7 mouse cellular contexts compared by ENCODE assay signal in genomic region chr11:117359870-117360269, GRCm38 (mm10).
A peak's percentile ranks its signal among the peaks of the same experiment; 100 is the strongest.
DNase-seq lines count a peak whose midpoint lies in the region.

No protein-coding gene starts in this region.

- DNase-seq in A20 (ENCODE audit: low read depth, low spot score): peak; percentile 66
- DNase-seq in CD8-positive naive resting alpha-beta T cell, adult 2 months (ENCODE audit: low read depth in 2 of 2, low spot score in 2 of 2): peak; percentile 65 to 78
- peak; percentile 28 for DNase-seq in cerebellum, adult 11-12 months
- peak; percentile 79 for DNase-seq in gastrocnemius, postnatal 10 days
- DNase-seq in layer of hippocampus, adult 9-10 months (ENCODE audit: low spot score): peak; percentile 36
- peak; percentile 82 for DNase-seq in lung, postnatal 36 days
- peak; percentile 57 to 80 for DNase-seq in spleen, postnatal 10 days (ENCODE audit: low spot score in 2 of 2)

Comparison
In these comparisons a context has a peak if more than half of its experiments do, and no peak if none do; other contexts are left out.
1. Peak in every context shown above with its lines: DNase-seq.
2. DNase-seq: peak in every context shown above with its lines; median percentile 82 in lung, postnatal 36 days; 79 in gastrocnemius, postnatal 10 days; 72 in CD8-positive naive resting alpha-beta T cell, adult 2 months; 68 in spleen, postnatal 10 days; 66 in A20; 36 in layer of hippocampus, adult 9-10 months; 28 in cerebellum, adult 11-12 months.